Mouse (Mus musculus) MEL-GATA-1-ER (cell line): ENCODE measurements around the gene Txlnb.
"Not testable (repeated sequence)": the region's sequence is repeated elsewhere in the genome, so short reads cannot be mapped to it uniquely, and the experiment has no call there.

Experiments used
- DNase-seq: peaks from one replicate; pipeline ENCODE4 v3.0.0-alpha.2; 2012; ENCODE audit warnings: low read depth; ENCODE audit errors: extremely low read depth

Gene Txlnb

DNA sequence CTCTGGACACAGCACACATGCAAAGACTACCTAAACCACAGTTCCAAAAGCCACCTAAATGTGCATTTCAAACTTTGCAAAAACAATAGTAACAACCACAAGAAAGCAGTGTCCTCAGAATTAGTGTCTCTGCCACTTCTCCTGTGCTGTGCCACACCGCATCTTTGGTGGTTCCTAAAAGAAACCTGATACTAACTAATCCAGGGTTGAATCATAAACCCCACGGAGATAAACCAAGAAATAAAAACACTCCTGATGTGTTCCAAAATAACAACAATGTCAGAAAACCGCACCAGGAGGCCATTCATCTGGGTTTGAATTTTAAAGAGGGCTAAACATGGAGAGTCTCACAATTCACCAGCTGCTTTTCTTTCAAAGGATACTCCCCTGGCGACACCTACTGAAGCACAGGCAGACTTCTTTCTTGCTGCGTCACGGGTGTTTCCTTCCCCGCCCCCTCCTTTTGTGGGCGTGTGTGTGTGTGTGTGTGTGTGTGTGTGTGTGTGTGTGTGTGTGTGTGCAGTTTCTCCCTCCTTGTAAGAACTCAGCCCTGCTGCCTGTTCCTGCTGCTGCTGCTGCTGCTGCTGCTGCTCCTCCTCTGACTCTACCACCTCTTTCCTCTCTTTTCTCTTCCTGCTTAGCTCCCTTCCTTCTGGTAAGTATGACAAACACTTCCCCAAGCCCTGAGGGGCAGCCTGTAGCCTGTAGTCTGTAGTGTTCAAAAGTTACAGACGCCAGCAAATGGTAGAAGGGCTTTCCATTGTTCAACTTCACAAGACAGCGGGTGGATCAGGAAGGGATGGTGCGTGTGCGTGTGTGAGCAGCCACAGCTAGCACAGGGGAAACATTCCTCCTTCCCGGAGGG lies at the start of gene Txlnb:
Gene Txlnb, plus strand, starts transcription at position 460 of the 865 bp plus-strand sequence.
- DNase-seq: no peak

DNA sequence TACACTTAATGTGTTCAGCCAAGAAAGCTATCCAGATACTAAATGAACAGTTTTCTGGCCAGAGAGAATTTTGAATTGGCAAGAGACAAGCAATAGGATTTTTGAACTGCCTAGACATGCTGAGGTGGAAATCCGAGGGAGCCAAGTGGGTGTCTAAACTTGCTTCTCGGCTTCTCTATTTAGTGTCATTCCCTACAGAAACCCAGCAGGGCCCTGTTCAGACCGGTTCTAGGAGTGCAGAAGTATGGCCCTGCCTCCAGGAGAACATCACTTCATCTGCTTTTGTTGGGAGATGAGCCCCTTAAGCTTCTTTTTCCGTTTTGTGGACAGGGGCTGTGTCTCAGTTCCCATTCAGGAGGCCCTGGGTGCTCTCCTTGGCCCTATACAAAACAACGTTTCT lies 43.5 kb upstream of the Txlnb start:
- DNase-seq: no peak

DNA sequence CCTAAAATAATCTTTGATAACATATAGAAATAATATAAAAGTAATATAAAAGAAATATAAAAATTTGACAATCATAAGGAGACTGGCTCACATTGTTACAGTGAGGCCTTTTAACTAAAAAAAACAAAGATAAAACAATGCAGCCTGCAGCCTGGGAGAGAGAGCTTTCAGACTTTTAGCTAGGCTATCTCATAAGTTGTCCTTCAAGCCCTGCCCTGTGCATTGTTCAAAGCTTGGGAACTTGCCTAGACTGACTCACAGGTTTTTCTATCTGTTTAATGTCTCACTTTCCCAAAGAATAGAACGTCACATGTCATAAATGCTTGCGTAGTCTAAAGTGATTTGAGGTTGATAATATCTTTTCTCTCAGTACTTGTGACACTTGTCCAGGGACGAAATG lies 36.3 kb upstream of the Txlnb start:
- DNase-seq: no peak

DNA sequence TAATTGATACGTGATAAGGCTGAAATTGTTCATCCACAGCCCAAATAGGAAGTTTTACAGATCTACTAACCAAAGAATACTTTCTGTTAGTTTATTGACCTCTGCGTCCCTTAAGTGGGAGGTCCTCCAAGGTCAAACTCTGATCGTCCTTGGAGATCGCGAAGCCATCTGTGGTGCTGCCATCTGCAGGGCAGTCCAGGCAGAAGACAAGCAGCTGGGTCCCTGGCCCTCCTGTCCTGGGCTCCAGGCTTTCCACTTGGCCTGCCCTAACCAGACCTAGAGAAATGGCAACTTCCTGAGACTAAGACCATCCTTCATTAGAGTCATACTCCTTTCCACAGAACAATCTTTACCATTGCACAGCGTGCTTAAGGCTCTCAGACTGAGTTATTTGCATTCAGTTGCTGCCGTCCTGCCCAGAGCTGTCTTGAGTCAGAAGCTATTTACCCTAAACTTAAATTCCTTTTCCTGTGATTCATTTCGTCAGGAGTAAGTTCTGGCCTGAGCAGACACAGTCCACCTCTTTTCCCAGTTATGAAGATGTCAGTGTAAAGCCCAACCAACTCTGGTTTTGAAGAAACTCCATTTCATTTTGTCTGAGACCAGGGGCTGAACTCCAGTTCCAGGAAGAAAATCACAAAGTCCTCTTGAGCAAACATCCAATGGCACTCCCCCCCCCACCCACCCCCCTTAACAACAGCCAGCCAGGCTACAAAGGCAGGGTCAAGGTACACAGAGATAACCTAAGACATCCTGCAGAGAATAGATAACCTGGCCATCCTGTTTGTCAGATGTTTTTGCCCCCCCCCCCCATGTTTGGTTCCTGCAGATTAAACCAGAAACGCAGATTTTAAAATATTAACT lies 35.0 kb upstream of the Txlnb start:
- no peak for DNase-seq

DNA sequence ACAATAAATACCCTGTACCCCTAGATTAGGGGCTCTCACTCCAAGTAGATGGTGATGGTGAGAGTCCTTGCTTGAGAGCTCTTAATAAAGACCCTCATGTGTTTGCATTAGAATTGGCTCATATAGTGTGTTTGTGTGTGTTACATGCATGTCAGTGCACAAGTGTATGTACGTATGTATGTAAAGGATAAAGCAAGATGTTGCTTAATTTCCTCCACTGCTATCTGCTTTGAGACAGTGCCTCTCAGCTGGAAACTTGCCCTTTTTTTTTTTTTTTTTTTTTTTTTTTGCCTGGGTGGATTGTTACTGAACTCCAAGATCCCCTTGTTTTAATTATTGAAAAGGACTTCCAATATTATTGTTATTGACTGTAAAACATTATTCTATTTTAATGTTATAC lies 34.4 kb upstream of the Txlnb start:
- no peak for DNase-seq

DNA sequence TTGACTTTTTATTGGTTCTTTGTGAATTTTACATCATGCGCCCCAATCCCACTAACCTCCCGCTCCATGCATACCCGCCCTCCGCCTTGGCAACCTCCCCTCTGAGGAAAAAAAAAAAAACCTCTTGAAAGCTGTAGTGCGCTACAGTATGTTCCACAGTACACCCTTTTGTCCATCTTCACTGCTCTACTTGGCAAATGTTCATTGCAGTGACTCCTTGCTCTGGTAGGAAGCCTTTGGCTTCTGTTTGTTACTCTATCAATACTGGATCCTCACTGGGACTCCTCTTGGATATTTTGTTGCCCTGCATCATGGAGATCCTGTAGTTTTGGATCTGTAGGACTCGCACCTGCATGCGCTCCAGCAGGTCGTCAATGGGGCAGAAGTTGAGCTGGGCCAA lies 33.1 kb upstream of the Txlnb start:
- DNase-seq: no peak

DNA sequence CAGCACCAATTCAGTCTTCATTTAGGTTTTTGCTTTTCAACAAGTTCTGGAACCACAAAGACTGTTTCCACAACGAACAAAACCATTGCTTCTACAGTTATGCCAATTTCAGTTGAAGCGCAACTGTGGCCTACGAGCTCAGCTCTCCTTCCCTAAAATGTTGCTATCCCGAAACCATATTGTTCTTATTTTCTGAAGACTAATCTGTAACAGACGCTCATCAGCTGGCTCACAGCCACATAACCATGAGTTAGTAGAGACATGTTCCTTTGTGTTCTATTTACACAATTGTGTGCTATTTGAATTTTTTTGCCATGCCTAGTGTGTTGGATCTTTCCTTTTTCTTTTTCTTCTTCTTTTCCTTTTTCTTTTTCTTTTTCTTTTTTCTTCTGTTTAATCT lies 26.2 kb upstream of the Txlnb start:
- DNase-seq: no peak

DNA sequence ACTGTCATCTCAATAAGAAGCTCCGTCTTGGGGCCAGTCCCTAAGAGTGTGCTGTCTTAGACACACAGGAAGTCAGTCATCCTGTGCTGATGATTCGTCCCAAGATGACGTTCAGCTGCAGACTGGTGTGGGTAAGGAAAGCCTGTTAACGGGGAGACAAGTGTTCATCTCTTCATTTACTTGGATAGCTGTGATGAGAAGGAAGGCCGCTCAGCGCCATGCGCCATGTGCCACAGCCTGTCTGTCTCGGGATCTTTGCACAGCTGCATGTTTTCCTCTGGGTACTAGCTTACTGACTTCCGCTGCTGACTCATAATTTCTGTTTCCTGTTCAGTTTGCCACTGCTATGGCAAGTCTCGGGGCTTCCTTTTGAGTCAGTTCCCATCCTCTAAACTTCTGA lies 23.7 kb upstream of the Txlnb start:
- DNase-seq: no peak

DNA sequence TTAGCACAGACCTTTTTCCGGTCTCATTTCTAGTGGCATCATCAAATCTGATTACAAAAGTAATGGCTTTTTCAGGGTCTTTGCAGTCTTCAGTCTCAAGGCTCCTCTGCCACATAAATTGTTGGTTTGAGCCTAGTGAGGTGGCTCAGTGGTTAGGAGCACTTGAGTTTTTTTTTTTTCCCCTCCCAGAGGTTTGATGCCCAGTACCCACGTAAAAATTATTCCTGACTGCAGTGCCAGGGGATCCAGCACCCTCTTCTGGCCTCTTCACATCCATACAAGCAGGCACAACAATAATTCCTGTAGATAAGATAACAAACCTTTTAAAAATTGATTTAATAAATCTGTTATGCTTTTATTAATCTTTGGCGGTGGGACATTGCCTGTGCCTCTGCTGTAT lies 21.7 kb upstream of the Txlnb start:
- DNase-seq: no peak

DNA sequence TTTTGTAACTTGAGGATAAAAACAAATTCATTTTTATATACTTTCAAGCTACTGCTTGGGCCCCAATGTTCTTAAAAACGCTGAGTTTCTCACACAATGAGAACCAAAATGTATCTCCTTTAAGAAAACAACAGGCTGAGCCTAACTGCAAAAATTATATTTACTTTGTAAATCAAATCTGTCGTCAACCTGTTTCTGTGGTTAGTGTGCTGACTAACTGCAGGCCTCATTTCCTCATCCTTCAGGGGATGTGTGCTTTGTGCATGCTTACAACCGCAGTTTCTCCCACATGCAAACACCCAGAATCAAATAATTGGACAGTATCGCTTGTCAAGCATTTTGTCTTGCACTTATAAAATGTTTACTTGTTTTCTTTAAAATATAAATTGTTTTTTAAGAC lies 20.9 kb upstream of the Txlnb start:
- DNase-seq: no peak

DNA sequence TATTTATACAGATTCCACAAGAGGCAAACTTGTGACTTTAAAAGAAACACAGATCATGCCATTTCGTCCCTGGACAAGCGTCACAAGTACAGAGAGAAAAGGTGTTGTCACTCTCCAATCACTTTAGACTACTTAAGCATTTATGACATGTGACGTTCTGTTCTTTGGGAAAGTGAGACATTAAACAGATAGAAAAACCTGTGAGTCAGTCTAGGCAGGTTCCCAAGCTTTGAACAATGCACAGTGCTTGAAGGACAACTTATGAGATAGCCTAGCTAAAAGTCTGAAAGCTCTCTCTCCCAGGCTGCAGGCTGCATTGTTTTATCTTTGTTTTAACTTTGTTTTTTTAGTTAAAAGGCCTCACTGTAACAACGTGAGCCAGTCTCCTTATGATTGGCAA lies 19.3 kb upstream of the Txlnb start:
- DNase-seq: not testable (repeated sequence)

DNA sequence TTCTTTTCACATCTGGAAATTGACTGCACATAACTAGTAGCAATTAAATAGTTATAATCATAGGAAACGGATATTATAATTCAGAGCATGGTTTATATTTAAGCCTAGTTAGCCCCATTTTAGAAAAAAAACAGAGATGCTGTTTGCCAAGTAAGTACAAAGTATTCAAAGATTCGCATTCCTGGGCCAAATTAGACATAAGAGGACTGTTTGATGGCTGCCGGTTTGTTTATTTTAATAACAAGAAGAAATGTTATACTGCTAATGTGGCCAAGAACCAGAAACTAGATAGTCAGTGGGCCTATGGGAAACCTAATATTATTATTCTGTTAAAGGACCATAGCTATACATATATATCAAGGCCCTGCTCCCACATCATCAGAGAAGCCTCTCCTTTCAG lies 9.3 kb upstream of the Txlnb start:
- DNase-seq: no peak

DNA sequence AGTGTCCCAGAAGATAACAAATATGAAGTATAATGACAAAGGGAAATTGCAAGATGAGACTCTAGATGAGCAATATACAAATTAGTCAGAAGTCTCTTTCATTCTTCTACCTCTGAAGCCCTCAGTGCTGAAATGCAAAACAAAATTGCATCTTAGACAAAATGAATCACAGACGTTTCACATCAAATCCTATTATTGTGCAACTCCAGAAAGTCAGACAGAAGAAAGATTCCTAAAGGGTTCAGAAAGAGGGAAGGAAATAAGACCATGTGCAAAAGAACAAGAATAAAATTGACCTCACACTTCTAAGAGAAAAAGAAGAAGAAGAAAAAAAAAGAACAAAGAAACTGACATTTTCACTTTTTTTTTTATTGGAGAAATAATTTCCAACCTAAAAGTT lies 8.1 kb upstream of the Txlnb start:
- DNase-seq: no peak

DNA sequence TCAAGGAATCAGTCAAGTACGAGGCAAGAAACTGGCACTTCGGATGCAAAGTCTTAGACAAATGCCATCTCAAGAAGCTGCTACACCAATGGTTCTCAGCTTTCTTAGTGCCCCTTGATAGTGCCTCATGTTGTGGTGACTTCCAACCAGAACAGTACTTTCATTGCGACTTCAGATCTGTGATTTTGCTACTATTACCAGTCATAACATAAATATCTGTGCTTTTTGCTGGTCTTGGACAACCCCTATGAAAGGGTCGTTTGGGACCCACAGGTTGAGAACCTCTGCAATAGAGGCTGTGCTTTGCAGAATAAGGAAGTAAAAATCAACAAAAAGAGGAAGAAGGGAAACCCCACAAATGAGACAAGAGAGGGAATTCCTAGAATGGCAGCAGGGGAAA lies 7.7 kb upstream of the Txlnb start:
- DNase-seq: peak; percentile 37

DNA sequence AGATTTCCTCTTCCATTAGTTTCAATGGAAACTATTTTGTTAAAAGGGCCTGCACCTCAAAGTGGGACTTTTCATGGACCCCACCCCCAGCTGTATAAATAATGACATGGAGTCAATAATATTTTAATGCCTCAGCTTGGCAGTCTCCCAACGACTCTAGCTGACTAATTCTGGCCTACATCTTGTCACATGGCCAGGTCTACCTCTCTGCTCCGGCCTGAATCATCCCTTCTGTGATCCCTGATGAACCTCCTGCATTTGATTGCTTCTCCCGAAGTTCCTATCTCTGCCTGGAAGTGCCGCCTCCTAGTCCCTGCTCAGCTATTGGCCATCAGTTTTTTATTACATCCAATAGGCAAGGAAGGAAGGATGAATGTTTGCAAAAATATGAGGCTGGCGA lies 2.1 kb upstream of the Txlnb start:
- DNase-seq: no peak

DNA sequence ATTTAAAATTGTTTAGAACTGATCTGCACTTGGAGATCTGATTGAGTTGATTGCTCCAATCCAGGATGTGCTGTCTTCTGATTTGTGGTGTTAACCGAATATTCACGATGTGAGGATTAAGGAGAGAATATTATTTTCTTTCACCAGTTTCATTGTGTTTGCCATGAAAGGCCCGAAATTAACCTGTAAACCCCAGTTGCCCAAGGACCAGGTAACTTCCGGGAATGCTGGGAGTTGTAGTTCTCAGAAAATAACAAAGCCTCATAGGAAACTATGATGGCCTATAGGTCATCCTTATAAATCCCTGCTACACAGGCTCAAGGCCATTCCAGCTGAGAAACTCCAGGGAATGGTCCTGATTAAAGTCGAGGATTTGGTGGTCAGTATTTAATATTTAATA lies 1.6 kb upstream of the Txlnb start:
- no peak for DNase-seq

DNA sequence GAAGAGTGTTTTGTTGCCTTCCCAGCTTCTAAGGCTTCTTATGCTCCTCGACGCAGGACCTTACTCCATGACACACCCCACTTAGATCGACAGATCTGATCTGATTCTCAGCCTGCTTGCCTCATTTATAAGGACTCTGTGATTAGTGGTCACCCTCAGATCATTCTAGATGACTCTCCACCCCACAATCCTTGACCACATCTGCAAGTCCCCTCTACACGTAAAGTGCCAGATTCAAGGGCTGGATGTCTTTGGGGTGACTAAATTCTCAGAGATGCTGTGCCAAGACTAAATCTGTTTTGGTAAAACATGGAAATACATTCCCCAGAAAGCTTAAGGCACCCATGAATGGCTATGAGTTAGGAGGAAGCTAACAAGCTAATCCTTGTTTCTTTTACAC lies 799 bp upstream of the Txlnb start:
- DNase-seq: no peak

DNA sequence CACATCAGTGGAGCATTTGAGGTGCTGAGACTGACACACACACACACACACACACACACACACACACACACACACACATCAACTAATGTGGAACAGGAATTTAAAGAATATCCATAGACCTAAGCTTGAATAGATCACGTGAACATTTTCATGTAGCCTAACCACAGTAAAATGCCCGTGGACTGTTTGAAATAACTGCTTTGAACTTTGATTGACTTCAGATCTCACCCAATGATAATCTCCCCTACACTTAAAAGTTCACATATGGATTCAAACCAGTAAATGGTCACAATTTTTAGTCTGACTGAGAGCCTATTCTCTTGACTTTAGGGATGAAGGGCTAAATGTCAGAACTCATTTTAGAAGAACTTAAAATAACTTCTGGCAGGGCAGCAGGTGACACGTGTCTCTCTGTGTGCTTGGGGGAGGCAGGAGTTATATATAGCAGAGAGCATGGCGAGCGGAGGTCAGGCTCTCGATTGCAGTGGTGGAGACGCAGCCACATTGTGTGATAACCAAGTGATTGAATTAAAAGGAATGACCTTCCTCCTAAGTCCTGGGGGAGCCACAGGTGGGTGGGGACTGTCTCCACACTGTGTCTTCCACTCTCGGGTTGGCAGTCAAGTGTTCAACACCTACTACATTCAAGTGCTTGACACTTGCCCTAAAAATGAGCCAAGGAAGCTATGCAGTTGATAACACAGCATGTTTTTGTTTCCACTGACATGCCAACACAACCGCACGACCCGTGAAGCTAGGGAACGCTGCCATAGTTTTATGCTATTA lies 1.0 kb downstream of the Txlnb start:
- no peak for DNase-seq

DNA sequence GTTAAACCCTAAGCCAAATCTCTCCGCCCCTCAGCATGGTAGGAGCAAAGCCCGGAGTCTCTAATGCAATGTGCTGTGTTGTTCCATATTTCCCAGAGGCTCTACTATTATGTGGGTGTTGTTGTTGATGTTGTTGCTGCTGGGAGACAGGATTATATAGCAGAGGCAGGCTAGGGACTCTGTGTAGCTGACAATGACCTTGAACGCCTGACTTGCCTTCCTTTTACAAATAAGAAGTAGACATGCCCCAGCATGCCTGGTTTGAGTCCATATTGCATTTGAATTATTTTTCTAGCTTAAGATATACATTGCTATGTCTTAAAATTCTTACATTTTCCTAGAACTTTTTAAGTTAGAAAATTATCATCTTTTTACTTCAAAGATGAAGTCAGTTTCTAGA lies 1.7 kb downstream of the Txlnb start:
- no peak for DNase-seq

DNA sequence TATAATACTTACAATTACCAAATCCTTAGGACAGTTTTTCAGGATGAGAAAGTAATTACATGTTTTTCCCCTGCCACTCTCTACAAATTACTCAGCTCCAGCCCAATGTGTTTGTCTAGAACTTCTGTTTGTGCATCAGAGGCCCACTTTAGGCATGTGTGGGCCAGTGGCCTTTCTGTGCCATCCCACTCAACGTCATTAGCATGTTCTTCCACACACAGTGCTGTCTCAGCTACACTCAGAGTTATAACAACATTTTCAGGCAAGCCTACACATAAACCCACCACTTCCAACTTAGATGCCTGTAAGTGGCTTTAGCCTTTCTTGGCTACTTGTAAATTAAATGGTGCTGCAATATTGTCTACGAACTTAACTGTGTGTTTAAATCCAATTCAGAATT lies 5.8 kb downstream of the Txlnb start:
- DNase-seq: no peak

DNA sequence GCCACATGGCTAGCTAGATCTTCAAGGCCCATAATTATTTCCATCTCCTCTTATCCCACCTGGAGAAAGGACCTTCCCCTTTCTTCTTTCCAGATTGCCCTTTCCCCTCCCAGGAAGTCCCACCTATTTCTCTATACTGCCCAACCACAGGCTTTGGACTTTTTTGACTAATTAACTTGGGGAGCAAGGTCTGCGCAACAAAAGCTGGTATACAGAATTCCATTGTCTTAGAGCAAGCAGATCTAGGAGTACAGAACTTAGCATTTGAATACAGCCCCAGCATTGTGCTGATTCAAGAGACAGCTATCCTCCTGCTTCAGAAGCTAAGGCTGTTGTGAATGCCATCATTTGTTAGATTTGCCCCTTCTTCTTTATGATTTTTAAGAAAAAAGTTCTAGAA lies 12.5 kb downstream of the Txlnb start:
- DNase-seq: no peak

DNA sequence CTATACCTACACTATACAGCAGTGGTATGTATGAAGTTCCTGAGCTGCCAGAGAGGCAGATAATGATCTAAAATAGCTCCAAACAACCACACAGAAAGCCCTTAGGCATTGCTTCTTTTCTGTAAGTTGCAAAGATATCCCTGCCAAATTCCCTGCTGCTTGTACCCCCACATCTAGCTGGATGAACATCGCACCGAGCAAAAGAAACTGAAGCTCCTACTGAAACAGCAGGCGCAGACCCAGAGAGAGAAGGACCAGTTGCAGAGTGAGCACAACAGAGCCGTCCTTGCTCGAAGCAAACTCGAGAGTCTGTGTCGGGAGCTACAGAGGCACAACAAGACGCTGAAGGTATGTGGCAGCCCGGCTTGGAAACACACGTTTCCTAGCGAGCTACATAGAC lies 19.0 kb downstream of the Txlnb start:
- no peak for DNase-seq
